Mouse (Mus musculus) kidney, embryonic 15.5 days (tissue): ENCODE measurements around the gene Dzip3. TPM values are rescaled to one million over a fixed set of nuclear protein-coding genes. Genes with fewer than 3 reads are reported as not detected.

Experiments used
- ATAC-seq: fragments of 200-750 bp; cut with Nextera tagmentation; replicated peaks from 2 replicates; pipeline ENCODE4 v1.8.0; 2017; ENCODE audit warnings: moderate TSS enrichment; ENCODE audit not compliant: low FRiP score
- H3K27ac ChIP-seq: fragments of 300-500 bp; sonication (generic); 2 replicates; pipeline ENCODE4 v1.5.1; 2015; ENCODE audit warnings: mild to moderate bottlenecking, inconsistent platforms
- H3K27me3 ChIP-seq: fragments of 300-500 bp; sonication (generic); 2 replicates; pipeline ENCODE4 v1.6.1; 2015; ENCODE audit warnings: inconsistent platforms
- H3K36me3 ChIP-seq: fragments of 300-500 bp; sonication (generic); 2 replicates; pipeline ENCODE4 v1.6.1; 2015; ENCODE audit warnings: inconsistent platforms
- H3K4me1 ChIP-seq: fragments of 300-500 bp; sonication (generic); 2 replicates; pipeline ENCODE4 v1.6.1; 2015; ENCODE audit warnings: inconsistent platforms
- H3K4me2 ChIP-seq: fragments of 300-500 bp; sonication (generic); 2 replicates; pipeline ENCODE4 v1.6.1; 2015; ENCODE audit warnings: moderate library complexity, mild to moderate bottlenecking, inconsistent platforms
- H3K4me3 ChIP-seq: fragments of 300-500 bp; sonication (generic); replicated peaks from 2 replicates; pipeline ENCODE4 v1.5.1; 2015; ENCODE audit warnings: mild to moderate bottlenecking, inconsistent platforms
- H3K9ac ChIP-seq: fragments of 300-500 bp; sonication (generic); 2 replicates; pipeline ENCODE4 v1.6.1; 2015; ENCODE audit warnings: mild to moderate bottlenecking, inconsistent platforms
- H3K9me3 ChIP-seq: fragments of 300-500 bp; sonication (generic); replicated peaks from 2 replicates; pipeline ENCODE4 v1.6.1; 2016; ENCODE audit warnings: inconsistent platforms
- WGBS: fragments of 180-500 bp; shearing (Covaris S2); methylation state at CpG from one replicate; pipeline ENCODE4 v1.1.7; 2015; ENCODE audit warnings: mixed read lengths; 5-methylcytosine and 5-hydroxymethylcytosine counted together
- polyA plus RNA-seq: library from polyadenylated mRNA; unstranded; fragments of >200 nt; fragmentation: Nextera tagmentation; extraction: Ambion mirVana; gene quantifications from 2 replicates; pipeline ENCODE4 v1.2.1, GENCODE M21; 2015

The Dzip3 gene
- polyA plus RNA-seq, 1 experiment from 2014 or later, result 31.5 TPM

DNA sequence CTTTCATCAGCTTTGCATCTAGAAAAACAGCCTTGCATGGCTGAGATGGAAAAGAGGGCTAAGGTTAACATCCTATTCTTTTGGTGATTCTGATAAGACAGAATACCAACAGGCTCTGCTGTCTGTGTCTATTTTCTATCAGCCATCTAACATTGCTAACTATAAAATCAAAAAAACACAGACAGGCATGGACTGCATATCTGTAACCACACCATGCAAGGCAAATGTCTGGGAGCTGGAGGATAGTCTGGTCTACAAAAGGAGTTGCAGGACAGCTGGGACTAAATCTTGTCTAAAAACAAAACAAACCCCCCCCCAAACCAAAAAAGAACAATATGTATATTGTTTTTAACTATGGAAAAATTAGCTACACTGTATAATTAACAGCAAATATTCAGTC, 14.0 kb downstream of the Dzip3 start:
- Histone ChIP-seq H3K27me3 (no peaks in the 10 kb centered on the region), H3K36me3 (peaks cover 31% of the 10 kb centered on the region), H3K9me3 (no peaks in the 10 kb centered on the region), H3K9ac (no peak overlapping the region), H3K4me3 (no peak overlapping the region), H3K4me2 (no peak overlapping the region), H3K27ac (no peak overlapping the region), H3K4me1 (no peaks in the 10 kb centered on the region)
- no peak for ATAC-seq

- Histone ChIP-seq H3K27me3 (no peaks in the 10 kb centered on the region), H3K9me3 (no peaks in the 10 kb centered on the region), H3K4me1 (no peaks in the 10 kb centered on the region), H3K27ac (no peak overlapping the region), H3K4me3 (no peak overlapping the region), H3K9ac (no peak overlapping the region), H3K36me3 (peaks cover 31% of the 10 kb centered on the region), H3K4me2 (no peak overlapping the region)
- WGBS, result 98% methylated on average over 1 of the region's 1 CpGs
- no peak for ATAC-seq
These were observed 20.4 kb downstream of the Dzip3 start for GRCm38 (mm10) chr16:48973548-48973947.

DNA sequence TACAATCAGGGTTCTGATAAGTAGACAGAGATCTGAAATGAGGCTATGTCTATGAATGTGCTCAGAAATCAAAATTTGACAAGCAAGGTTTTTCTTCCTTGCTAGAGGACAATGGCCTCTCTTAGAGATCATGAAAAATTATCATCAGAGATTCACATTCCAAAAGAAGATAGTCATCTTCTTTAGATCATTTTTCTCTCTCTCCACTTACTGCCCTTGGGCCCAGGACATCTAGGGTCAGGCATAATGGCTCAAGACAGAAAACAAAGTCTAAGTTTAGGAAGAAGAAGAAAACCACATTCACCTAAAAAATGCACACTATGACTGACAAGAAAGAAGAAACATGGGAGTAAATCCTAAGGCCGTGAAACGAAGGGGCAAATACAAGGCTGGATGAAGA, 21.0 kb downstream of the Dzip3 start:
- Histone ChIP-seq H3K27me3 (no peaks in the 10 kb centered on the region), H3K4me3 (no peak overlapping the region), H3K4me1 (no peaks in the 10 kb centered on the region), H3K4me2 (no peak overlapping the region), H3K36me3 (peaks cover 25% of the 10 kb centered on the region), H3K9me3 (no peaks in the 10 kb centered on the region), H3K9ac (no peak overlapping the region), H3K27ac (no peak overlapping the region)
- WGBS, result 98% methylated on average over 2 of the region's 2 CpGs
- no peak for ATAC-seq

- WGBS, result 84% methylated on average over 1 of the region's 1 CpGs
- H3K27me3 ChIP-seq, result no peaks in the 10 kb centered on the region
- H3K4me1 ChIP-seq, result no peaks in the 10 kb centered on the region
- no peak overlapping the region for H3K4me2 ChIP-seq
- H3K36me3 ChIP-seq, result peaks cover 45% of the 10 kb centered on the region
- H3K9ac ChIP-seq, result no peak overlapping the region
- no peak overlapping the region for H3K4me3 ChIP-seq
- no peak overlapping the region for H3K27ac ChIP-seq
- H3K9me3 ChIP-seq, result no peaks in the 10 kb centered on the region
- ATAC-seq, result no peak
These were observed 52.2 kb downstream of the Dzip3 start for GRCm38 (mm10) chr16:48941805-48942204.

DNA sequence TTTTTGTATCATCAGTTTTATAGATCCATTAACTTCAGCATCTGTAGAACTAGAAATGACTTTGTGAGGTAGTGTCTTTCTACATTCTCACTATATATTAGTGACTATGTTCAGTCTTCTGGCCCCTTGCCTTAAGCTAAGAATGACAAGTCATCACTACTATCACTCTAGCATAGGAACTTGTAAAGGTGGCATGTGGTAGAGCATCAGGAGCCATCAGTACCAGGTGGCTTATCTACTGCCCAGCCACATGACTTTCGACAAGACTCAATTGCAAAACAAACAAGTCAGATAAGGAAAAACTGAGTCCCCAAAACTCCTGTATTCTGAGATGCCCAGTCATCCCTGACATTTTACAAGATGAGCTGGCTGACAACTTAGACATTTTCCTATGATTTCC, 70.2 kb downstream of the Dzip3 start:
- 98% methylated on average over 1 of the region's 1 CpGs for whole genome bisulfite sequencing
- ATAC-seq, result no peak
- H3K27ac ChIP-seq, result no peak overlapping the region

DNA sequence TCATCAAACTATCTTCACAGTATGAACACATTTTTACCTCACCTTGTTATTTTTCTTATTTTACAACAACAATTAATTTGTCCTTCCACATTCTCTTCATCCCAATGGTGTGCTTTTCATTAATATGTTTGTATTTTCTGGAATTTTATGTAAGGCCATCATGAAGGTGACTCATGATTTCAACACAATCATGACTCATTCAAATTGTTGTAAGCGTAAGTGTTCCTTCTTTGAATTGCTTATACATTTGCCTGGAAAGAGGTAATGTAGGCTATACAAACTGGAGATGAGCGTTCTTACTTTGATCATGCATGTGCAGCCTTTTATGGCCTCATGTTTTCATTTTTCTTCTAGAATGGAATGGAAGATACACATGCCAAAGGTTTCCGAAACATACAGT, 80.8 kb downstream of the Dzip3 start:
- Histone ChIP-seq H3K4me2 (no peak overlapping the region), H3K27me3 (no peaks in the 10 kb centered on the region), H3K36me3 (no peaks in the 10 kb centered on the region), H3K27ac (no peak overlapping the region), H3K4me1 (no peaks in the 10 kb centered on the region), H3K9me3 (no peaks in the 10 kb centered on the region), H3K9ac (no peak overlapping the region), H3K4me3 (no peak overlapping the region)
- 93% methylated on average over 3 of the region's 3 CpGs for WGBS
- ATAC-seq, result no peak

More for the DNA sequence above, 70.2 kb downstream of the Dzip3 start:
- H3K9me3 ChIP-seq, result no peaks in the 10 kb centered on the region
- no peak overlapping the region for H3K4me3 ChIP-seq
- no peaks in the 10 kb centered on the region for H3K4me1 ChIP-seq
- no peak overlapping the region for H3K4me2 ChIP-seq
- H3K27me3 ChIP-seq, result no peaks in the 10 kb centered on the region
- H3K9ac ChIP-seq, result no peak overlapping the region
- H3K36me3 ChIP-seq, result peaks cover 39% of the 10 kb centered on the region

DNA sequence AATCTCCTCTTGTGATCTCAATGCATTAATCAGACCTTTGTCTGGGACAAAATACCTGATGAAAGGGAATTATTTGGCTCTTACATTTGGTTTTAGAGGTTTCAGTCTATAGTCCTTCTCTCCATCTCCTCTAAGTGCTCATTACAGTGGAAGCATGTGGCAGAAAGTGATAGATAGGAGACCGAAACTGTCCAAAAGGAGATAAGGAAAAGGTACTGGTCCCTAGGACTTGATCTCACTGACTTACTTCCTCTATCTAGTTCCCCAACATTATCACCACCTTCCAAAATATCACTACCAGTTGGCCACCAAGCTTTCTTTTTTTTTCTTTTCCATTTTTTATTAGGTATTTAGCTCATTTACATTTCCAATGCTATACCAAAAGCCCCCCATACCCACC, 82.8 kb downstream of the Dzip3 start:
- no peaks in the 10 kb centered on the region for H3K4me1 ChIP-seq
- no peaks in the 10 kb centered on the region for H3K36me3 ChIP-seq
- no peak for ATAC-seq
- H3K27ac ChIP-seq, result no peak overlapping the region
- H3K4me2 ChIP-seq, result no peak overlapping the region
- no peaks in the 10 kb centered on the region for H3K9me3 ChIP-seq
- H3K9ac ChIP-seq, result no peak overlapping the region
- WGBS, result 97% methylated on average over 1 of the region's 1 CpGs
- H3K4me3 ChIP-seq, result no peak overlapping the region
- H3K27me3 ChIP-seq, result no peaks in the 10 kb centered on the region

GRCm38 (mm10) chr16:48899868-48900267, 94.1 kb downstream of the Dzip3 start:
- no peaks in the 10 kb centered on the region for H3K4me1 ChIP-seq
- no peak for ATAC-seq
- WGBS, result 49% methylated on average over 1 of the region's 1 CpGs
- H3K36me3 ChIP-seq, result no peaks in the 10 kb centered on the region
- no peaks in the 10 kb centered on the region for H3K27me3 ChIP-seq
- H3K4me3 ChIP-seq, result no peak overlapping the region
- H3K27ac ChIP-seq, result no peak overlapping the region
- no peak overlapping the region for H3K4me2 ChIP-seq
- no peaks in the 10 kb centered on the region for H3K9me3 ChIP-seq
- H3K9ac ChIP-seq, result no peak overlapping the region

GRCm38 (mm10) chr16:48890733-48891132, 103.2 kb downstream of the Dzip3 start:
- 20% methylated on average over 2 of the region's 2 CpGs for WGBS
- Histone ChIP-seq H3K36me3 (no peaks in the 10 kb centered on the region), H3K9me3 (no peaks in the 10 kb centered on the region), H3K4me3 (no peak overlapping the region), H3K9ac (no peak overlapping the region), H3K27me3 (no peaks in the 10 kb centered on the region), H3K4me1 (no peaks in the 10 kb centered on the region), H3K27ac (no peak overlapping the region), H3K4me2 (no peak overlapping the region)
- ATAC-seq, result no peak

Other genes starting within 250 kb of the Dzip3 start
- not detected in 2 replicates for gene Trat1, start 222.1 kb downstream of the Dzip3 start, polyA plus RNA-seq
- gene Retnlb, start 177.3 kb downstream of the Dzip3 start, polyA plus RNA-seq, result not detected in 2 replicates
- gene Retnla, start 151.6 kb downstream of the Dzip3 start, polyA plus RNA-seq, result not detected in 2 replicates
- gene Retnlg, start 121.5 kb downstream of the Dzip3 start, polyA plus RNA-seq, result 0.31 and 0.95 TPM in 2 replicates
- 25.2 and 29.0 TPM in 2 replicates for gene Cip2a, start within 50 bp of the Dzip3 start, polyA plus RNA-seq
- not detected in 2 replicates for gene Myh15, start 63.3 kb upstream of the Dzip3 start, polyA plus RNA-seq